Mouse (Mus musculus): ENCODE measurements at regions not wholly inside any gene's neighbourhood (a gene's known extent, or its start where the extent isn't known, plus 50 kb on each side); places are given as distances from the start of the nearest gene placed in this dataset.

DNA sequence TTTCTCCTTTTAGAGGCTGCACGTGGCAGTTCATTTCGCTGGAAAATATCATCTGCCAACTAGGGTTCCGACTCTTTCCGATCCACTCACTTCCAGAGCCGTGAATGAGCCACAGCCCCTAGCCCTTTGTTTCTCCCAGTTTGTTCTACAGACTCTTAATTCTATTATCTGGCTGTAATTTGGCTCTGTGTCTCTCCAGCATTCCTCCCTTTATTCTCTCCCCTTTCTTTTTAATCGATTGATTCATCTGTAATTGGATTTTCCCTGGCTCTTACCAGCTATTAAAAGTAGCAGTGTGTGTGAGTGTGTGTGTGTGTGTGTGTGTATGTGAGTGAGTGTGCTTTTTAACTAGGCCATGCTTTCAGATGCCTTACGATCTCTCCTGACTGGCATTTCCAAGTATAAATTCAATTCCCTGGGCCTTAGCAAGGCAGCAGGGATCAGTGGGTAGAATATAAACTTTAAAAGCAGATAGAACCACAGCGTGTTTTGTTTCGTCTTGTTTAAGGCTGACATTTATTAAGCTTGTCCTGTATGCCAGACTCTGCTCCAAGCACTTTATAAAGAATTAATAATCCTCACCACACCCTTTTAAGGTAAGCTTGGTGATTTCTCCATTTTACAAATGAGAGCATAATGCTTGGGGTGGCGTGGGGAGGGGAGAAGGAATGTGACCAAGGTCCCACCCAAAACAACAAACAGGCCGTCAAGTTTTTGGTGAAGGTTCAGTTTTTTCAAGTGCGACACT, 144.1 kb upstream of the Cpeb2 start:
- in situ Hi-C loops (cut with MboI, MseI): no loop called here

DNA sequence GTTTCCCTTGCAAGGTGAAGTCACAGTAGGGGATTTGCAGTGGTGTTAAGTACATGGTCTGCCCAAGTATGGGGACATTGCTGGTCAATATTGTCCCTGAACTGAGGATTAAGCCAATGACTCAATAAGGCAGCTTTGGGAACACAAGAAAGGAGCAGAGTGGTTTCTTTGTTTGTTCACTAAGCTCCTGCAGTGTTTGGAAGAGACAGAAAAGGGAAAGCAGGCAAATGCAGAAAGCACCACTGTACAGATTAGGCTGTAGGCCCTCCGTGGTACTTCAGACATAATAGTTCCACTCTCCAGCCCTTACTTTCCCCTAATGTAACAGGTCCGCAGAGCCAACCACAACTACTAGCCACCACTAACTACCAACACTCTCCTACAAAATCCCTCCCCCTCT, 143.5 kb upstream of the Cpeb2 start:
- in situ Hi-C loops (cut with MboI, MseI): no loop called here

DNA sequence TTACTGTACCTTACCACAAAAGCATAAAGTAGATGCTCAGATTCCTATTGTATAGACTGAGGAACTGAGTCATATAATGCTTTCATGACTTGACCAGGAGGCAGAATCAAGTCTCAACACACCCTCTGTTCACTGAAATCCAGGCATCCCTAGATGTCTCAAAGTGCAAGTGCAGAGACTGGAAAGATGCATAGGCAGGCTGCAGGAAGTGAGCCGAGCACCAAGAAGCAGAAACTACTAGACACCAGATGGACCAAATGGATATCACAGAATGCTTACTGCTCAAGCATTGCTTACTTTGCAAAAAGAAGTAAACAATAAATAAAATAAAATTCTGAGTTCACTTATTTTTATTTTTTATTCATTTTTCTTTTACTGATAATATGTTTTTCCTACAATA, 143.0 kb upstream of the Cpeb2 start:
- in situ Hi-C loops (cut with MboI, MseI): loop anchor here in 1 of 2 experiments (5.0 kb wide), 1 partner anchor 38 kb away; no protein-coding TSS in a partner anchor

DNA sequence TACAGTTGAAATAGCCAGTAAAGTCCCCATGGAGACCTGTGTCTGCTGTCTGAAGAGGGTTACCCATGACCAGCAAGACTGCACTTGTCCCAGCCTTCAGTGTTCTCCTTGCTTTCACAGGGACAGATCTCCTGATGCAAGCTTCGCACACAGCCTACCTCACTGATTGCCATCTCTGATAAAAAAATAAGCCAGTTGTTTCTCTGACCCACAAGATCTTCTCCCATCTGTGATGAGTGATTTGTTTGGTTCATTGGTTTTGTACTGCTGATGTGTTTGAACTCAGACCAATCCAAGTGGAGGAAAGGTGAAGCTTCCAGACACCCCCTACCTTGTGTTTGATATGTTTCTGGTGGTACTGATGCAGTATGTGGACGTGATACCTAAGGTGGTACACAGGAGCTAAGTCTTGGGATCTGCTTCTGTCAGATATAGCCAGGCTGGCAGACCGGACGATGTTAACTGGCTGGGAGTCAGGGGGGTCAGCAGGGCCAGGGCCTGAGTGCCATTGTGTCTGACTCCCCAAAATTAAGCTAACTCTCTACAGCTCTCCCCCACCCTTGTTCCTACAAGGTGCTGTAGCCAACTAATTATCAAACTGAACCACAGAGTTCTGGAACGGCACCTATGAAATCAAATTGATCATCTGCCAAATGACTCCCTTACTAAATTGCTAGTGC, 139.2 kb upstream of the Cpeb2 start:
- in situ Hi-C loops (cut with MboI, MseI): loop anchor here in 1 of 2 experiments (5.0 kb wide), 1 partner anchor 41 kb away; no protein-coding TSS in a partner anchor

DNA sequence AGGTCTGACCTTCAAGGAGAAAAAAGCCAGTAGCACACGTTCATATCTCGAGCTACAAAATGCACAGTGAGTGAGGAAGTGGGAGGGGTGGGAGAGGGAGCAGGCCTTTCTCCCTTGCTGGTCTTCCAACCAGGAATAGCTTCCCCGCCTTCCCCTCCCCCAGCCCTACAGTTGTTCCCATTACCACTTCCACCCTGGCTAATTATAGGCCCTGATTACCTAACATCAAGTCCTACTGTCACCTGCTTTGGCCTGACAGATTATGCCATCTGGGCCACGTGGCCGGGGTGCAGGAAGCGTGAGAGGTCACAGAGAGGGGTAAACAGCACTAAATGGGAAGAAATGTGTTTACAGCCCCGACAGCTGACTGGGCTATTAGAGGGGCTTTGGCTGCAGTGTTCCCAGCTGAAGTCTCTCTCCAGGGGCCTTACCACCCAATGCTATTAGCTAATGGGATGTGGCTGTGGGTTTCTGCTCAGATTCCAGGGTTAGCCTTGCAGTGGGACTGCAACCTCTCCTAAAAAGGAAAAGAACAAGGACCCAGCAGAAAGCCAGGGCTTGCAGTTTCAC, 138.6 kb upstream of the Cpeb2 start:
- in situ Hi-C loops (cut with MboI, MseI): loop anchor here in 1 of 2 experiments (5.0 kb wide), 1 partner anchor 42 kb away; no protein-coding TSS in a partner anchor

DNA sequence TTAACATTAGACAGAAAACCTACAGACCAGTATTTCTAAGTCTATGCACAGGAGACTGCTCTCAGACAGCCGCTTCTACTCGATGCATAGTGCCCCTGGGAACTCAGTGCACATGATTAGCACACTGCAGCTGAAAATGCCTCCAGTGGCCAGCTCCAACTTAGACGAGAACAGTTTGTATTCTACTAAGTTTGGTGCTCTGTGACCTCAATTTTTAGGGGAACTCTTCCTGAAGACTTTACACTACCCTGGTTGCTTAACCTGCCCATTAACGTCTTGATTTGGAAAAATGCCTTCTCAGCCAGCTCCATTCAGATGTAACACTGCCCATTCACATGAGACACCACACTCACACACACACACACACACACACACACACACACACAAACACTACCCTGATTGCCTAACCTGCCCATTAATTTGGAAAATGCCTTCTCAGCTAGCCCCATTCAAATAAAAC, 130.9 kb upstream of the Cpeb2 start:
- in situ Hi-C loops (cut with MboI, MseI): no loop called here

DNA sequence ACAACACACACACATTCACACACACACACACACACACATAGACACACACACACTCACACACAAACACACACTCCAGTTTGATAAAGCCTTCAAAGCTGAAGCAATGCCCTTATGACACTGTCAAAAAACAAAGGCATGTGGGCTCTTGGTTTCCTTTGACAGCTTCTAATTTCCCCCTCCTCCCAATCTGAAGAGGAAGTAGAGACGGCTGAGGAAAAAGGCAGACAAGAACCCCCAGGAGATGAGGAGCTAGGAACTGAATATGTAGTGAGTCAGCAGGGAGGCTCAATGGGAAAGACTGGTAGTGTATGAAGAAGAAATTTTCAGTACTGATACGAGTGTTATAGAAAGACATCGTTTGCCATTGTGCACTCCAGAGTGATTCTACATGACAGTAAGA, 130.4 kb upstream of the Cpeb2 start:
- in situ Hi-C loops (cut with MboI, MseI): no loop called here

DNA sequence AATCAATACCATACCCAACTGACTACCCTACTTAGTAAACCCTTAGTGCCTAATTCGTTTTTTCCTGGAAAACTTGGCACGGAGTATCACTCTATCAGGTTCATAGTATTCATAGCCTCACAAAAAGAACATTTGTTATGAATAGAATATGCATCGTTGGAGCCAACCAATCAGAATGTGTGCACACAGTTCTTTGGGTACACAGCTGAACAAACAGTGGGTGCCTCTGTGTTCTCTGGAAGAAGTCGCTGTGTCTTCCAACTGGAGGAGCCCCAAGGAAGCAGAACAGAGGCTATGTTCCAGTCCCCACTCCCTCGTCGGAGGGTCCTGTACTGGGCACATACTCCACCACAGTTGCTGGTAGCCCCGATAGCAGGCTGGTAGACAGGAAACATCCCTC, 129.2 kb upstream of the Cpeb2 start:
- in situ Hi-C loops (cut with MboI, MseI): no loop called here

DNA sequence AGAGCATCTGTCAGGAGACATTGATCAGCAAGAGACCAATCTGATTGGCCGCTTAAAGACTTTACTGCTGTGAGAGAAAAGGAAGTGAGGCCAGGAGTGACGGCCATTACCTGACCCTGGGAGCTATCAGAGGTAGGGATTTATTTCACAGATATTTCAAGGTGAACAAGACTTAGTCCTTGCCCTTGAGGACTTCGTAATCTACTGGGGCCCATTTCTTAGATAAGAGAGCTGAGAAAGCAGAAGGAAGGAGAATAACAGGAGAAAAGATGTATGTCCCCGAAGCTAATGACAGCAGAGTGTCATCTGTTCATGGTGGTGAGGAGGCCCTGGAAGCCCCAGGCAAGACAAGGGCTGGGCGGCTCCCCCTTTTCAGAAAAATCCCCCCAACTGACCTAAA, 127.4 kb upstream of the Cpeb2 start:
- in situ Hi-C loops (cut with MboI, MseI): no loop called here

DNA sequence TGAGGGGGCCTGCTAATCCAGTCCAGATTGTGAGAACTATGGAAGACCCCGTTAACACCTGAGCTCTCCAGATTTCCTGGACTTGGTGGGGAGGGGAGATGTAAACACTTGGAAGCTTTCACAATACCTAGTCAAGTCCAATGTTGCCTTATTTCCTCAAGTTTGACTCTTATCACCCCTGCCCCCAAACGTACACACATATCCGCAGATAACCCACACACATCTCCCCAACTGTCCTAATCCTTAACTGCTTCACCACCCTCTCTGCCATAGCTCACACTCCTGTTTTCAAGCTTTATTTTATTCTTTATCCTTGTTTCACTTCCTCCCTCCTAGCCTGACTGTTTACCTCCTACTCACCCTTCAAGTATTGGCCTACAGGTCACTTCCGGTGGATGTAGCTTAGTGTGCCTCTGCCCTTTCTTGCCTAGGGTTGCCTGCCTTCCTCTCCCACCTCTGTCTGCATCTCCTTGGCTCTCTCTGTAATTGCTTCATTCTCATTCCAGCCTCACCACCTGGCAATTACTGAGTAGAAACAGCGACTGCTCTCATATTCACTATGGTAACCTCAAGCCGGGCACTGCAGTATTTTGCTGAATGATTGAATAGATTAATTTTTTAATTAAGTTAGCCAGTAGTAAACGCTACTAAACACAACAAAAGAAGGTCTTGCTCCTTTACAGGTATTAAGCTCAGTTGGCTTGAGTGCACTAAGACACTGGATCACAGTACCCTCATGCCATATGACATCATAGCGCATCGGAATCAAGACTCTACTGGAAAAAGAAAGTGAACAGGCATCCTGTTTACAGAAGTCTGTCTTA, 125.3 kb upstream of the Cpeb2 start:
- in situ Hi-C loops (cut with MboI, MseI): no loop called here

DNA sequence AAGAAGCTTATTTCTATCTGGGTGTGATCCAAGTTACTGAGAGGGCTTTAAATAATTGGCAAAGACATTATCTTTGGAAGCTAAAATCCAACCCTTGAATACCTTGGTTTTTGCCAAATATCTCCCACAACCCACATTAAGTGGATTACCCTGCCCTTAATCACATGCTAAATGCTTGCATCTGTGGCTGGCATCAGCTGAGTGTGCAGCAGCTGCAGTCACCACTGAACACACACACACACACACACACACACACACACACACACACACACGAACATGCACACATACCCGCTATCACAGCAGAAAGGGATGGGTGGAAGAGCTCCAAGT, 124.7 kb upstream of the Cpeb2 start:
- in situ Hi-C loops (cut with MboI, MseI): no loop called here

DNA sequence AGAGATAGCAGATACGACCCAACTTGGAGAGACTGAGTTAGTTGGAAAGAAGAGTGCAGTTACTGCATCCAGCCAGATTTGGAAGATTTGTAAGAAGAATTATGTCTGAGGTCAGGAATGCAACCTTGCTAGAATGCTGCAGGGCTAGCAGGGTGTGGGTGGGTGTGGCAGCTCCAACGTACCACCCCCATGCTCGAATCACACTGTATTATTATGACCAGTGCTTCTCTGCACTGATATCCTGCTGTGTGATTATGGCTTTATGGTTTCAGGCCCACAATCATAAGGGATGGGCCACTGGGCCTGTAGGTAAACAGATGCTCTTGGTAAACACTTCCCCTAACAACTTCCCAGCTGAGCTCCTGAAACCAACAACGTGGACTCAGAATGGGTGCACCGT, 122.8 kb upstream of the Cpeb2 start:
- in situ Hi-C loops (cut with MboI, MseI): no loop called here

DNA sequence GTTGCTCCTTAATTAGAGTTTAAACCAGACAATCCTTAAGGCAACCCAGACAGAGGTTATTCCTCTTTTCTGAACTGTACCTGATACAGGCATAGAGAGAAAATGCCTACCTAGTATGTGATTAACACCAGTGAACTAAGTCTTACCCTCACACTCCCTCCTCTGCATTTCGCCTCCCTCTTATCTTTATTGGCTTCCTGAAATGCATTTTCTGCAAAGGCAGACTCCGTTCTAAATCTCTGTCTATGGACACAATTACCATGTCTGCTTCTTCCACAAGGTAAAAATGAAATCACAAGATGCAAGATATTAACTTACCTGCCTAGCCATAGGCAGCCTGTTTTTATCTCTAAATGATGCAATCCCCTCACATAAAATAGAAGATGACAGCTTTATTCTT, 121.2 kb upstream of the Cpeb2 start:
- in situ Hi-C loops (cut with MboI, MseI): no loop called here

DNA sequence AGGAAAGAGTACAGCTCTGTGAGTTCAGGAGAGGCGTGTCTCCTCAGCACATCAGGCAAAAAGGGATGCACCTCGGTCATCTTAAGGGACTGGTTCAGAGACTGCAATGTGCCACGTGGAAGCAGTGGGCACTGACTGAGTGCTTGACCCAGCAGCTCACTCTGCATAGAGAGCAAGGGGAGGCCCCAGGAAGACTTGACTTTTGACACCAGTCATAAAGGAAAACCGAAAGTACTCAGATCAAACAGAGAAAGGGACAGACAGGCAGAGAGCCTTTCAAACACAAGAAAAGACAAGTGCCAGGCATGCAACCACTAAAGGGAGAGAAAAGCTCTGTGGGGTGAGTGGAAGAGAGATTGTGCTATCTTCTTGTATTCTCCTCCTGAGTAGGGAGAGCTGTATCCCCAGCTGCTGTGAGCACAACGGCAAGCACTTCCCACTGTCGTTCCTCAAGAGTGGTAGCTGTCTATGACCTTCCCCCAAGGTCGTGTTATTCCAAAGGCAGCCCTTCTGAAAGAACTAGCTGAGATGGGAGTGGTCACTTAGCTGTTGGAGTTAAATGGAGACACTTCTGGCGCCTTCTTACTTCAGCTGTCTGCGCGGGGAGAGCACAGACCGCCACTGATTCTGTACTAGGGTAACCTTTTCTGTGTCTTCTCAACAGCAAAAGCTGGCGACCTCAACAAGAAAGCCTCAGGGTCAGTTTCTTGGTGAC, 119.4 kb upstream of the Cpeb2 start:
- in situ Hi-C loops (cut with MboI, MseI): no loop called here

DNA sequence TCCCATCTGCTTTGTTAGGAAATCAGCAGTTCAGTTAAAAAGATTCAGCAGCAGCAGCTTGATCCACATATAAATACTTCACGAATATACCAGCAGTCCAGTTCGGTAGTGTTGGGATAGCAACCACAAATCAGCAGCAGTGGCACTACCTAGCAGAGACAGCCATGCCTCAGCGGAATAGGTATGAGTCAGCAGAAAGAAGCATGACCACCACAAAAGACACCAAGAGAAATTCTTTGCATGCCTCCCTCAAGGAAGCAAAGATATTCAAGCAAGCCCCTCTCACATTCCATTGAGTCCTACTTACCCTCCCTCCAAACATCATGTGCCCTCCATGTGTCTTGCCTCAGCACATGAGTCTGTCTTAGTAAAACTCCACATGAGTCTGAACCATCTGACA, 117.5 kb upstream of the Cpeb2 start:
- in situ Hi-C loops (cut with MboI, MseI): no loop called here

DNA sequence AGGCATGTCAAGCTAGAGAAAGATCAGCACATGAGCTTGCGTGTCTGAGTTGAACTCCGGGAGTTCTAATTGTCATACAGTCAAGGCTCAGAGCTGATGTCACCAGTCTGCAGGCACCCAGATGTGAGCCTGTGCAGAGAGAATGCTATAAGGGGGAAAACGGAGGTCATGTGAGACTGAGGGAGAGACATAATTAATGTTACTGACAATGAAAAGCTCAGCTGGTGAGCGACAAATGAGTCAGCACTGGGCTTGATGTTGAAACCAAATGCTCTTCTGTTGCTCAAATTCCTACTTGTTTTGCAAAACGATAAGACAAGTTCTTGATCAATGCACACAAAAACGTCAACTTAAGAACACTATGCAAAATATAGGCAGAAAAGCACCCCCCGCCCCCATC, 116.1 kb upstream of the Cpeb2 start:
- in situ Hi-C loops (cut with MboI, MseI): no loop called here

DNA sequence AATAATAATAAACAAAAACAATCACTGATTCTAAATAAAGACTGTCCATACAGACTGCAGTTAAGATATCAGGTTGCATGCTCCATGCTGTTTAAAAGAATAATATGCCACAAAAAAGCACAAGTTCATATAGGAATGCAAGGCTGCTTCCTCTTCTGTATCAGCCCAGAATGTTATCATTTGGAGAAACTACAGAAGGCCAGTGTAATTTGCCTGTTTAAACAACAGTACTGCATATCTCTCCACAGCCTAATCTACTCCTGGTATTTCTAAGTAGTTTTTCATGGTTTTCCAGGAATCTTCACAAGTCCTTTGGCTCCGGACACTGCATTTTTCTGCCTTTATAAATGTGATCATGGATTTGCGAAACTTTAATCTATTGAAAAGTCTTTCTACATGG, 111.9 kb upstream of the Cpeb2 start:
- in situ Hi-C loops (cut with MboI, MseI): no loop called here

DNA sequence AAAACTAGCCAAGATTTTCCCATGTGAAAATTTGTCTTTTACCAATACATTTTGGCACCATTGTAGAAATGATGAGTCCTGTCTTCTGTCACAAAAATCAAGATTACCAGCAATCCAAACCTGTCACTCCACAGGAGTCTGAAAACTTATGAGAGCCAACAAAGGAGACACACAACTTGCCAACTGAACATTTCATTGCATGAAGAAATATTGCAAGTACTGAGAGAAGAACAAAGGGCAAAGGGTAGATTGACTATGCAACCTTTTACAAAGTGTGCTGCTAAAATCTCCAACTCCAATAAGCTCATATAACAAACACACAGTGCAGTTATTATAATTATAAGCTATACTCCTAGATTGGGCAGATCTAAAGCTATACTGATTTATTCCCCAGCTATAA, 108.7 kb upstream of the Cpeb2 start:
- in situ Hi-C loops (cut with MboI, MseI): no loop called here

DNA sequence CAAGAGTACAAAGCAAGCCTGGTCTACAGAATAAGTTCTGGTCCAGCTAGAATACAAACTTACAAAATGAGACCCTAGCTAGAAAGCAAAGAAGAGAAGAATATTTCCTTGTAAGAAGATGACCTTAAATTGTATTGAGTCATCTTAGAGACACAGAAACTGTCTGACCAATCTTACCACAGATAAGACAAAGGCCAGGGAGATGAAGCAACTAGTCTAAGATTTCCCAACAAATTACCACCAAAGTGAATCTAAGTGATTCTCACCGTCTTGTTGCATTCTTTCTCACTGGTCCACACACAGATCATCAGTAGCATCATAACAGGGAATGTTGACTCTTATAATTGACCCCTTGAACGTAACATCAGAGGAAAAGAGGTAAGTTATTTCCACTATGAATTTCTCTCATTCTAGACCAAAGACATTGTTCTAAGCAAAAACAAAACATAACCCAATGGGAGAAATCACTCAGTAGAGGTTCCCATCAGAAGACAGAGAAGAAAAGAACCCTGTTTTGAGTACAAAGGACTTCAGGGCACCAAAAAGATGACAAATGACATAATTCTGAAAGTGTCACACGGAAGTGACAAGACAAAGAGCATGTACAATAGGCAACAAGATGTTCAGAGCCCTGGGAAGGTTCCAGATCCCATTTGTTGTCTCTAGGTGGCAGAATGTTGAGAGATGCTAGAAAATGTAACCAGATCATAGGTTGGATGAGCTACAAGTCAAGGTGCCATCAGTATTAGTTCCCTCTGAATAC, 107.0 kb upstream of the Cpeb2 start:
- in situ Hi-C loops (cut with MboI, MseI): loop anchor here in 1 of 2 experiments (5.0 kb wide), 1 partner anchor 54 kb away; no protein-coding TSS in a partner anchor

DNA sequence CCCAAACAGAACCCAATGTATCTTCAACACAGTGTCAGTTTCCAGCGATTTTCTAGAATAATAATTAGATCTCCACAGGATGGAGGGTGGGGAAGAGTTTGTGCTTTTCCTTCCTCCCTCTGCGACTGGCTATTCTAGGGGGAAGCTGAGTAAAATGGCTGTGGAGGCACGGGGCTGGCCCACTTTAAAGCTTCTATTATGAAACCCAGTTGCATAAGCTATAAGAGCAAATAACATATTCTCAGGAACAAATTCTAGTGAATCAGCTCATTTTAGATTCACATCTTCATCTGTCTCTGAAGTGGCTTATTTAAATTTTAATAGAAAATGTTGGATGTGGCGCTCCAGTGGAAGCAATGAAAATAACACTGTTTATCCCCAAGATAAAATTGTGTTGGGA, 102.6 kb upstream of the Cpeb2 start:
- in situ Hi-C loops (cut with MboI, MseI): no loop called here

All from T-helper 17 cell (primary cell).